Mouse (Mus musculus): Measurements from ENCODE around the gene Nr2f2.

DNA sequence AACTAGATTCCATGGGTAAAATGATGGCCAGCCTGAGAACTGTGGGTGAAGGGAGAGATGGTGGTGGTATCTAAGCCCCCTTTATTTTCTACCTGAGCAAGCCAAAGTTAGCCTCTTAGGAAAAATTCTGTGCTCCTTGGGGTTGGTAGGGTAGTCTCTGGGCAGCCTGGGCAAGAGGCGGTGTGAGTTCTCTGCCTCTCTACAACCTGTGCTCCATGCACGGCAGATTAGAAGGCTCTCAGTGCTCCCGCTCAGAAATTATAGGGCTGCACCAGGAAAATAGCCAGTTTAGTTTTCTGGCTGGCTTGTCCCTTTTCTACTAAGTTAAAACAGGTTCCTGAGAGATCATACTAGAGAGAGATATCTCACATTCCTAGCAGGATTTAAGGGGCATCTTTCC, 30.4 kb downstream of the Nr2f2 start:
- no peak for TF ChIP-seq CTCF (IDR thresholded peaks at IDR 0.05; ENCODE audit: control insufficient read depth, insufficient read depth, low read length)
- TF ChIP-seq POLR2A (IDR thresholded peaks at IDR 0.05; ENCODE audit: borderline replicate concordance, control insufficient read depth, low read depth, low read length) = no peak
